Mouse (Mus musculus) gonadal fat pad, adult 2 months (tissue): ENCODE data around the gene Moxd1. TPM values are rescaled to one million over a fixed set of nuclear protein-coding genes. Genes with fewer than 3 reads are reported as not detected.
"Not testable (repeated sequence)": the region's sequence is repeated elsewhere in the genome, so short reads cannot be mapped to it uniquely, and the experiment has no call there.

Experiments used
- DNase-seq: peaks from one replicate; pipeline ENCODE4 v3.0.0-alpha.2; 2012; ENCODE audit warnings: low read depth
- polyA plus RNA-seq: library from polyadenylated mRNA; depleted of rRNA; stranded (reverse); fragments of >200 nt; gene quantifications from 2 replicates; pipeline ENCODE4 v1.2.3, GENCODE M21; 2012

Moxd1 gene
- polyA plus RNA-seq, 1 experiment = 4.3 TPM

DNA sequence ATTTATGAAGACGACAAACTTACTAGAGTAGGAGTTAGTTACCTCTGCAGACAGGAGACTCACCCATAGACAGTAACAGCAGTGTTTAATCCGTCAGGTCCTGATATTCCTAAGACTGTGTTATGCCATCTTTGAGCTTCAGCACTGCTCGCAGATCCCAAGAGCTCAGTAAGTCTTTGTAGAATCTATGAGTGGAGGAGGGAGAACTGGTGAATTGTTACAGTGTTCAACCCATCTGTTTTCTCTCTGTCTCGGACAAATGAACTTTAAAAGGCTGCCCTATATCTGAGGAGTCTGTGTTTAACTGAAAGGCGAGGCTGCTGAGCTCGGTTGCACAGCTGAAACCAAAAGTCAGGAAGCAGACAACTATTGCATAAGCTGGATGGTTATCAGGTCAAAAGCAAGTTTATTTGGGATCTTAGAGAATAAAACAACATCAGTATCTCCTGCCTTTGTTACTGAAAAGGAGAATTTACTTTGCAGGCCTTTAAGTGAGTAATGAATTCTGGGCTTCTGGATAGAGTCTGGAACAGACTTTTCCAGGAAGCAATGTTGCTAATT lies 47.8 kb downstream of the Moxd1 start:
- DNase-seq = no peak

DNA sequence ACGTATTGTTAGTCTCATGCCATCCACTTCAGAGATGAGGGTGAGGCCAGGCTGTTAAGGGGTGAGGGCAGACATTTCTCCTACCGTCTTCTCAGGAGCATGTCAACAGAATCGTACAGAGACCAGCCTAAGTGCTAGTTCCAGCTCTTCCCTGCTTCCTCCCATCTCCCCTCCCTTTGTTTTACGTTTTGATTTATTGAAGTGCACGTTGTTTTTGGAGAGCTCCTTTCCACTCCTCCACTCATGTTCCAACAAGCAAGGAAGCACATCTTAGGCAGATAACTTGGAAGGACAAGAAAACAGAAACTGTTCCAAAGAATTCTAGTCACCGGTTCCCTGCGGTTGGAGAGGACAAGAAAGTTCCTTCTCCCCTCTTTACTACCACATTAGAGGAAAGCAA lies 52.9 kb downstream of the Moxd1 start:
- no peak for DNase-seq

DNA sequence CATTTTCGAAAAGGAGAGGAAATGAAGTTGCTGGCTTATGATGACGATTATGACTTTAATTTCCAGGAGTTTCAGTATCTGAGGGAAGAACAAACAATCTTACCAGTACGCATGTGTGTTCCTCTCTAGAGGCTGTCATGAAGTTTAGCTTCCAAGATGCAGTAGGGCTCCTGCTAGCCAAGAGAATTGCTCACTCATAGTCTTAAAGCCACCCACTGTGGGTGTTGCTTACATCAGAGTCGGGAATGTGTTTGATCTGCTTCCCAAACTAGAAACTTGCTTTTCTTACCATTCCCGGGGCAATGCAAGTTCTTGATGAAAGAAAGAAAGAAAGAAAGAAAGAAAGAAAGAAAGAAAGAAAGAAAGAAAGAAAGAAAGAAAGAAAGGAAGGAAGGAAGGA lies 59.3 kb downstream of the Moxd1 start:
- DNase-seq = no peak

DNA sequence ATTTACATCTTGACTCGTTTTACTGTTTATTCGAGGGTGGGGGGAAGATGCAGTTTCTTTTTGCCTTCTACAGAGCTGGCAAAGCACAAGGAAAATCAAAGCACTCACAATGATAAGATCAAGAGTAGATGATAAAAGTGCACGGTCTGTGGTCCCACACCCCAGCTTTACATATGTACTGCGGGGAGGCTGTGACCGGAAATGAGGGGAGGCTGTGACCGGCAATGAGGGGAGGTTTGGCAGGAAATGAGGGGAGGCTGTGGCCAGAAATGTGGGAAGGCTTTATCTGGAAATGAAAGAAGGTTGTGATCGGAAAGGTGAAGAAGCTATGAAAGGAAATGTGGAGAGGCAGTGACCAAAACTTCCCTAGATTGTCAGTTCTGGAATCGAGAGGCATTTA lies 68.3 kb downstream of the Moxd1 start:
- no peak for DNase-seq

DNA sequence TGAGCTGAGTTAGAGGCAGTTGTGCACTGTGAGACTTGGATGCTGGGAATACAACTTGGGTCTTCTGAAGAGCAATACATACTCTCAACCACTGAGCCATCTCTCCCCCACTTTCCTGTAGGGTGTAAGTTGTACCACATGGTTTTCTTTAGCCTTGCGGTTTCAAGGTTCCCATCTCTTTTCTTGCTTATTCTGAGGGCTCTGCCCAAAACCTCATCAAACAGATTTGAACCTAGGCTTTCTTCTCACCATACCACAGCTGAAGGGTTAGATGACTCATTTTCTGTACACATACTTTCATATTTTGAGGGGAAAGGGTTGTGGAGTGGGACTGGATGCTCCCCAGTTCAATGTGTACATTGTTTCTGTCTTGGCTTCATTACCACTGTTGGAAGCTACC lies 69.4 kb downstream of the Moxd1 start:
- no peak for DNase-seq

DNA sequence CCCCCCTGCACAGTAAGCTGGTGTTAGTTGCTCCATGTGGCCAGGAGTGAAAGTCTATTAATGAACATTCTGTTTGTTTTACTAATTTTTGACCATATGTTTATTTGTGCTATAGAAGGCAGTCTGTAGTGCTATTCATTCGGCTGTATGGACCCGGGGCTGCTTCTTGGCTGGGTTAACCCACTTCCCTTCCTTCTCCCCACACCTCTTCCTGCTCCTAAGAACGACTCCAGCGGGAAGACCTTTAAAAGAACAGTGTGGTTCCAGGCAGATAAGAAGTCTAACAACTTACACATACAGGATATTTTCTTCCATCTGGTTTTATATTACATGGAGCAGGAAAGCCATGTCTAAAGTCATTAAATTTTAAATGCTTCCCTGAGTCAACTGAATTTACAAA lies 73.3 kb downstream of the Moxd1 start:
- no peak for DNase-seq

GRCm38 (mm10) chr10:24297792-24298191 lies 74.5 kb downstream of the Moxd1 start:
- no peak for DNase-seq

DNA sequence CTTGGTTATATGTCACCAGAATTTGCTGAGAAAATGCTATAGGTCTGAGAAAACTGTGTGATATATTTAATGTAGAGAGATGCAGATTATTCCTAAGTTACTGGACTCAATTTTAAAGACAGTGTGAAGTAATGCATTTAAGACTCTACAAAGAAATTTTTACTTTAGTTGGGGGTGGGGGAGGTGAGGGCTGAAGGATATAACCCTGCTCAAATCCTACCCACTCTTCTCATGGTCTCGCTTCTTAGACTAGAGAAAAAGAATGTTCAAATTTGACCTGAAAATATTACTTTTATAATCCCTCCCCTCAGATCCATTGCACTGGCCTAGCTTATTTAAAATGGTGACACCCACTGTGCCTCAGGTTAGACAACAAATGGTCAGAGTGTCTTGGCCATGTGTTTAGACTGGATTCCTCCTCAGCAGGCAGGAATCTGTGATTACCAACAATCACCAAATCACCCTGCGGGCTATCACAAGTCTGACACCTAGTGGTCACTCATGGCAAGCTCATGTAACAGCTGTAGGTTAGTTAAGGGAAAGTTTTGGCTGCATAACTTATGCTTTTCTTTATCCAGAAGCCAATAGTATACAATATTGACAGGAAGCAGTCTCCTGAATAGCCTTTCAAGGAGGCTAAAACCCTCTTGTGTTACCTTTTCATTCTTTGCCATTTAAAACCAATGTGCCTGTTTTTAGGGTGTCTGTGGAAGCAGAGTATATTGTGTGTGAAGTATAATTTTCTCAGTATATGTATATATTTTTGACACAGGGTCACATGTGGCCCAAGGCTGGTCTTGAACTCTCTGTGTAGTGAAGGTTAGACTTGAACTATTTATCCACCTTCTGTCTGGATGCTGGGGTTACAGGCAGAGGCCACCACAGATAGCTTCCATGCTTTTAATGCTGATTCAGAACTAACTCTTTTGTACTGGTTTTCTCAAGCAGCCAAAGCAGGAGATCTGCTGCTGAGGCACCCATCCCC lies 75.2 kb downstream of the Moxd1 start:
- DNase-seq = no peak

DNA sequence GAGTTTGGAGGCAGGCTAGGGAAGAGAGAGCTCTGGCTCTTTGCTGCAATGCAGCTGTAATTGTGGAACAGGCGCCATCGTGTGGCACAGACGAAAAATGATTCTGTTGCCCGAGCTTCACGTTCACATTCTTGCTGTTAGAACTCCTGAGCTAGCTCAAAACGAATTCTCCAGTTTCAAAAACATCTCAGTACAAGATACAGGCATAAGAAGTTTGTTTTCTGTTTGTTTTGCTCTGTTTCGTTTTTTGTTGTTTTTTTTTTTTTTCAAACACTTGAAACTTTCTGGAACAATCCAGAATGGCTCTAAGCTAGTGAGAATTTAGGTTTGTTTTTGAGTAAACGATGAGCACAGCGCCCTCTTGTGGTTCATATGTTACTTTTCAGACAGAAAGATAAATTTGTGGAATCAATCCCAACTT lies 88.9 kb downstream of the Moxd1 start:
- DNase-seq = peak; percentile 37

GRCm38 (mm10) chr10:24317126-24317836 lies 94.0 kb downstream of the Moxd1 start:
- DNase-seq = no peak

DNA sequence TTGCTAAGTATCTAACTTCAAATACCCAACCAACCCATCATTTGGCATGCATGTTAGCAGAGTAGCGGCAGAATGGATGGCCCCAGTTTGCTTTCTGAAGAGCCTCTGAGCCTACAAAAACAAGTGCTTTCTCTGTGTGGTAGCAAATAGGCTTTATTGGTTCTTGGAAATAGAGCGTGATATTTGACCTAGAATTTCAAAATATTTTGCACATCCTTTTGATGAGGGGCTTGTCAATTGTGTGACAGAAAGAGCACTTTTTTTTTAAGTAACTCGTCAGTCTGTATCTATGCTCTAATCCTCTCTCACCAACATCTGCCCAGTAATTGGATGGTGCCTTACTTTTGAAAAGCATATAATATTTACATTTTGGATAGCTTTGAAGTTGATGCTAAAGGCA lies 97.0 kb downstream of the Moxd1 start:
- no peak for DNase-seq

- no peak for DNase-seq
Observed at GRCm38 (mm10) chr10:24323066-24323465, 99.7 kb downstream of the Moxd1 start.

- DNase-seq = not testable (repeated sequence)
Observed at GRCm38 (mm10) chr10:24327265-24327664, 103.9 kb downstream of the Moxd1 start.

- no peak for DNase-seq
Observed at GRCm38 (mm10) chr10:24332799-24333198, 109.5 kb downstream of the Moxd1 start.

GRCm38 (mm10) chr10:24339593-24340143 lies 116.4 kb downstream of the Moxd1 start:
- no peak for DNase-seq

- DNase-seq = no peak
Observed at GRCm38 (mm10) chr10:24340551-24341213, 117.4 kb downstream of the Moxd1 start.

GRCm38 (mm10) chr10:24341214-24341589 lies 117.9 kb downstream of the Moxd1 start:
- DNase-seq = no peak

- DNase-seq = no peak
Observed at GRCm38 (mm10) chr10:24343068-24343467, 119.8 kb downstream of the Moxd1 start.
